Mouse (Mus musculus): Measurements from ENCODE around the gene Foxp1. TPM values are rescaled to one million over a fixed set of nuclear protein-coding genes. Genes with fewer than 3 reads are reported as not detected.

The Foxp1 gene
- total and polyA plus RNA-seq, 3 experiments, result 16.1 to 42.0 TPM; not detected in 1

GRCm38 (mm10) chr6:99412598-99412997 is 109.9 kb downstream of the Foxp1 start:
- H3K9ac ChIP-seq (ENCODE audit: control insufficient read depth, low read depth, low read length, poor library complexity, severe bottlenecking), result no peak overlapping the region
- TF ChIP-seq ZKSCAN1 (IDR thresholded peaks at IDR 0.05; ENCODE audit: low read depth, low read length) (no peak), CTCF (IDR thresholded peaks at IDR 0.05 in 2 of 3, conservative IDR thresholded peaks at IDR 0.05 in 1 of 3; ENCODE audit: control insufficient read depth in 1 of 3, insufficient read depth in 1 of 3, low read depth in 2 of 3, low read length in 3 of 3, poor library complexity in 1 of 3, severe bottlenecking in 1 of 3) (no peak), RCOR1 (IDR thresholded peaks at IDR 0.05; ENCODE audit: low read depth, low read length) (no peak)
- no peaks in the 10 kb centered on the region for H3K27me3 ChIP-seq (ENCODE audit: control insufficient read depth in 1 of 2, insufficient read depth in 2 of 2, low read length in 2 of 2)
- no peaks in the 10 kb centered on the region for H3K79me2 ChIP-seq (ENCODE audit: control insufficient read depth, insufficient read depth, low read length, poor library complexity)
- no peaks in the 10 kb centered on the region for H3K9me3 ChIP-seq (replicated peaks; ENCODE audit: insufficient read depth, low read length)
- no peak overlapping the region for H3K4me3 ChIP-seq (ENCODE audit: control insufficient read depth in 1 of 2, insufficient read depth in 1 of 2, low read depth in 2 of 2, low read length in 2 of 2)
- H3K36me3 ChIP-seq (ENCODE audit: control insufficient read depth in 1 of 2, insufficient read depth in 2 of 2, low read length in 2 of 2), result no peaks in the 10 kb centered on the region
- H3K4me1 ChIP-seq (ENCODE audit: control insufficient read depth in 1 of 2, insufficient read depth in 2 of 2, low read length in 2 of 2), result no peaks in the 10 kb centered on the region
- no peak for DNase-seq (ENCODE audit: low read depth, low spot score)
- no peak overlapping the region for H3K27ac ChIP-seq (ENCODE audit: control insufficient read depth, low read depth, low read length)

GRCm38 (mm10) chr6:99409602-99410001 is 112.9 kb downstream of the Foxp1 start:
- Histone ChIP-seq H3K27ac (ENCODE audit: control insufficient read depth, low read depth, low read length) (no peak overlapping the region), H3K9ac (ENCODE audit: control insufficient read depth, low read depth, low read length, poor library complexity, severe bottlenecking) (no peak overlapping the region), H3K27me3 (ENCODE audit: control insufficient read depth in 1 of 2, insufficient read depth in 2 of 2, low read length in 2 of 2) (no peaks in the 10 kb centered on the region), H3K9me3 (replicated peaks; ENCODE audit: insufficient read depth, low read length) (no peaks in the 10 kb centered on the region), H3K79me2 (ENCODE audit: control insufficient read depth, insufficient read depth, low read length, poor library complexity) (no peaks in the 10 kb centered on the region), H3K4me3 (ENCODE audit: control insufficient read depth in 1 of 2, insufficient read depth in 1 of 2, low read depth in 2 of 2, low read length in 2 of 2) (no peak overlapping the region), H3K4me1 (ENCODE audit: control insufficient read depth in 1 of 2, insufficient read depth in 2 of 2, low read length in 2 of 2) (no peaks in the 10 kb centered on the region; a peak in 1 of 4 replicates), H3K36me3 (ENCODE audit: control insufficient read depth in 1 of 2, insufficient read depth in 2 of 2, low read length in 2 of 2) (no peaks in the 10 kb centered on the region)
- no peak for DNase-seq (ENCODE audit: low read depth, low spot score)
- no peak for TF ChIP-seq RAD21 (IDR thresholded peaks at IDR 0.05; ENCODE audit: low read depth, low read length)
- no peak for TF ChIP-seq EP300 (IDR thresholded peaks at IDR 0.05; ENCODE audit: low read depth in 1 of 2, low read length in 2 of 2)
- no peak for TF ChIP-seq BHLHE40 (IDR thresholded peaks at IDR 0.05; ENCODE audit: borderline replicate concordance, low read depth, low read length)
- TF ChIP-seq MEF2A (IDR thresholded peaks at IDR 0.05; ENCODE audit: extremely low read depth, insufficient replicate concordance, low read depth, low read length, poor library complexity, severe bottlenecking), result no peak
- TF ChIP-seq TBP (IDR thresholded peaks at IDR 0.05; ENCODE audit: low read depth, low read length), result no peak
- TF ChIP-seq SMC3 (IDR thresholded peaks at IDR 0.05; ENCODE audit: low read depth, low read length), result no peak
- no peak for TF ChIP-seq MYC (IDR thresholded peaks at IDR 0.05; ENCODE audit: low read depth, low read length)

GRCm38 (mm10) chr6:99408880-99409279 is 113.6 kb downstream of the Foxp1 start:
- Histone ChIP-seq H3K36me3 (ENCODE audit: control insufficient read depth in 1 of 2, insufficient read depth in 2 of 2, low read length in 2 of 2) (peaks cover 0 to 2% of the 10 kb centered on the region in 2 experiments; a peak in 2 of 4 replicates), H3K9me3 (replicated peaks; ENCODE audit: insufficient read depth, low read length) (no peaks in the 10 kb centered on the region), H3K9ac (ENCODE audit: control insufficient read depth, low read depth, low read length, poor library complexity, severe bottlenecking) (no peak overlapping the region), H3K4me3 (ENCODE audit: control insufficient read depth in 1 of 2, insufficient read depth in 1 of 2, low read depth in 2 of 2, low read length in 2 of 2) (no peak overlapping the region), H3K4me1 (ENCODE audit: control insufficient read depth in 1 of 2, insufficient read depth in 2 of 2, low read length in 2 of 2) (no peaks in the 10 kb centered on the region; a peak in 1 of 4 replicates), H3K27ac (ENCODE audit: control insufficient read depth, low read depth, low read length) (no peak overlapping the region), H3K27me3 (ENCODE audit: control insufficient read depth in 1 of 2, insufficient read depth in 2 of 2, low read length in 2 of 2) (no peaks in the 10 kb centered on the region), H3K79me2 (ENCODE audit: control insufficient read depth, insufficient read depth, low read length, poor library complexity) (no peaks in the 10 kb centered on the region)
- no peak for TF ChIP-seq POLR2AphosphoS2 (IDR thresholded peaks at IDR 0.05; ENCODE audit: low read length)
- no peak for TF ChIP-seq TCF12 (IDR thresholded peaks at IDR 0.05; ENCODE audit: low read depth, low read length)
- no peak for TF ChIP-seq MYB (IDR thresholded peaks at IDR 0.05; ENCODE audit: low read depth, low read length)
- TF ChIP-seq POLR2AphosphoS5 (IDR thresholded peaks at IDR 0.05; ENCODE audit: borderline replicate concordance, low read depth, low read length), result no peak
- no peak for TF ChIP-seq UBTF (IDR thresholded peaks at IDR 0.05; ENCODE audit: borderline replicate concordance, insufficient read depth, low read depth, low read length)
- no peak for TF ChIP-seq HCFC1 (IDR thresholded peaks at IDR 0.05; ENCODE audit: low read depth, low read length)
- no peak for TF ChIP-seq TAL1 (IDR thresholded peaks at IDR 0.05; ENCODE audit: low read length)
- TF ChIP-seq KAT2A (conservative IDR thresholded peaks at IDR 0.05; ENCODE audit: low read depth, low read length), result no peak
- no peak for TF ChIP-seq BHLHE40 (IDR thresholded peaks at IDR 0.05; ENCODE audit: borderline replicate concordance, low read depth, low read length)
- no peak for TF ChIP-seq EP300 (IDR thresholded peaks at IDR 0.05; ENCODE audit: low read depth in 1 of 2, low read length in 2 of 2)
- no peak for TF ChIP-seq RAD21 (IDR thresholded peaks at IDR 0.05; ENCODE audit: low read depth, low read length)
- TF ChIP-seq CHD2 (IDR thresholded peaks at IDR 0.05; ENCODE audit: low read length), result no peak
- TF ChIP-seq MYC (IDR thresholded peaks at IDR 0.05; ENCODE audit: low read depth, low read length), result no peak
- TF ChIP-seq NRF1 (IDR thresholded peaks at IDR 0.05; ENCODE audit: insufficient read depth, low read depth, low read length, poor library complexity, severe bottlenecking), result no peak
- no peak for TF ChIP-seq ETS1 (IDR thresholded peaks at IDR 0.05; ENCODE audit: low read depth, low read length)
- no peak for TF ChIP-seq ZC3H11A (IDR thresholded peaks at IDR 0.05; ENCODE audit: low read depth, low read length)
- TF ChIP-seq USF1 (IDR thresholded peaks at IDR 0.05; ENCODE audit: low read depth, low read length), result no peak
- DNase-seq (ENCODE audit: low read depth, low spot score), result no peak

All from MEL (cell line).